Mouse (Mus musculus): ENCODE data around the gene Esd. TPM values are rescaled to one million over a fixed set of nuclear protein-coding genes. Genes with fewer than 3 reads are reported as not detected.

Esd gene
- total RNA-seq, 2 experiments from 2014 or later = 75.3 to 87.6 TPM

- no peak overlapping the region for H3K4me3 ChIP-seq
- intact Hi-C loops (cut with DNase I) = no loop called here
- no peak for TF ChIP-seq CTCF (IDR thresholded peaks at IDR 0.05)
- no peak for DNase-seq (ENCODE audit: extremely low spot score in 1 of 2, low spot score in 2 of 2)
- H3K27ac ChIP-seq = no peak overlapping the region
Measured at GRCm38 (mm10) chr14:74735471-74735870, 3.4 kb downstream of the Esd start.

- no peak overlapping the region for H3K4me3 ChIP-seq
- no peak for TF ChIP-seq CTCF (IDR thresholded peaks at IDR 0.05)
- no peak for DNase-seq (ENCODE audit: extremely low spot score in 1 of 2, low spot score in 2 of 2)
- no peak overlapping the region for H3K27ac ChIP-seq
- intact Hi-C loops (cut with DNase I) = no loop called here
Measured at GRCm38 (mm10) chr14:74736850-74737249, 4.8 kb downstream of the Esd start.

GRCm38 (mm10) chr14:74764191-74764918 lies 32.3 kb downstream of the Esd start:
- intact Hi-C loops (cut with DNase I) = loop anchor here (1.0 to 2.0 kb wide), 2 partner anchors 184 to 226 kb away; no protein-coding TSS in a partner anchor
- peak; percentile 64 to 65 for DNase-seq (ENCODE audit: extremely low spot score in 1 of 2, low spot score in 2 of 2)
- no peak overlapping the region for H3K4me3 ChIP-seq
- TF ChIP-seq CTCF (IDR thresholded peaks at IDR 0.05) = peak; percentile 94
- H3K27ac ChIP-seq = no peak overlapping the region

GRCm38 (mm10) chr14:74767892-74768291 lies 35.8 kb downstream of the Esd start:
- no peak overlapping the region for H3K4me3 ChIP-seq
- no peak overlapping the region for H3K27ac ChIP-seq
- intact Hi-C loops (cut with DNase I) = no loop called here
- no peak for DNase-seq (ENCODE audit: extremely low spot score in 1 of 2, low spot score in 2 of 2)
- TF ChIP-seq CTCF (IDR thresholded peaks at IDR 0.05) = no peak

- intact Hi-C loops (cut with DNase I) = no loop called here
- no peak overlapping the region for H3K27ac ChIP-seq
- H3K4me3 ChIP-seq = no peak overlapping the region
- DNase-seq (ENCODE audit: extremely low spot score in 1 of 2, low spot score in 2 of 2) = no peak
- TF ChIP-seq CTCF (IDR thresholded peaks at IDR 0.05) = no peak
Measured at GRCm38 (mm10) chr14:74774046-74774619, 42.0 kb downstream of the Esd start.

GRCm38 (mm10) chr14:74784243-74784934 lies 52.3 kb downstream of the Esd start:
- intact Hi-C loops (cut with DNase I) = no loop called here
- TF ChIP-seq CTCF (IDR thresholded peaks at IDR 0.05) = no peak
- DNase-seq (ENCODE audit: extremely low spot score in 1 of 2, low spot score in 2 of 2) = no peak
- no peak overlapping the region for H3K4me3 ChIP-seq
- H3K27ac ChIP-seq = no peak overlapping the region

GRCm38 (mm10) chr14:74787717-74788116 lies 55.6 kb downstream of the Esd start:
- no peak overlapping the region for H3K27ac ChIP-seq
- no peak overlapping the region for H3K4me3 ChIP-seq
- intact Hi-C loops (cut with DNase I) = no loop called here
- TF ChIP-seq CTCF (IDR thresholded peaks at IDR 0.05) = no peak
- no peak for DNase-seq (ENCODE audit: extremely low spot score in 1 of 2, low spot score in 2 of 2)

- no peak overlapping the region for H3K27ac ChIP-seq
Measured at GRCm38 (mm10) chr14:74788766-74789165, 56.7 kb downstream of the Esd start.

GRCm38 (mm10) chr14:74790535-74790934 lies 58.4 kb downstream of the Esd start:
- no peak for TF ChIP-seq CTCF (IDR thresholded peaks at IDR 0.05)
- Histone ChIP-seq H3K27ac (no peak overlapping the region), H3K4me3 (no peak overlapping the region)
- DNase-seq (ENCODE audit: extremely low spot score in 1 of 2, low spot score in 2 of 2) = no peak
- intact Hi-C loops (cut with DNase I) = no loop called here

More at GRCm38 (mm10) chr14:74788766-74789165, 56.7 kb downstream of the Esd start:
- intact Hi-C loops (cut with DNase I) = no loop called here
- peak; percentile 46 for TF ChIP-seq CTCF (IDR thresholded peaks at IDR 0.05)
- DNase-seq (ENCODE audit: extremely low spot score in 1 of 2, low spot score in 2 of 2) = no peak
- H3K4me3 ChIP-seq = no peak overlapping the region

GRCm38 (mm10) chr14:74792793-74793192 lies 60.7 kb downstream of the Esd start:
- Histone ChIP-seq H3K4me3 (no peak overlapping the region), H3K27ac (no peak overlapping the region)
- TF ChIP-seq CTCF (IDR thresholded peaks at IDR 0.05) = no peak
- intact Hi-C loops (cut with DNase I) = no loop called here
- no peak for DNase-seq (ENCODE audit: extremely low spot score in 1 of 2, low spot score in 2 of 2)

- DNase-seq (ENCODE audit: extremely low spot score in 1 of 2, low spot score in 2 of 2) = no peak
- intact Hi-C loops (cut with DNase I) = no loop called here
- Histone ChIP-seq H3K27ac (no peak overlapping the region), H3K4me3 (no peak overlapping the region)
- no peak for TF ChIP-seq CTCF (IDR thresholded peaks at IDR 0.05)
Measured at GRCm38 (mm10) chr14:74794931-74795330, 62.8 kb downstream of the Esd start.

GRCm38 (mm10) chr14:74797386-74798062 lies 65.4 kb downstream of the Esd start:
- TF ChIP-seq CTCF (IDR thresholded peaks at IDR 0.05) = no peak; the same call in 1 of the 2 replicates
- Histone ChIP-seq H3K27ac (no peak overlapping the region), H3K4me3 (no peak overlapping the region)
- DNase-seq (ENCODE audit: extremely low spot score in 1 of 2, low spot score in 2 of 2) = no peak
- intact Hi-C loops (cut with DNase I) = no loop called here
